Mouse (Mus musculus): ENCODE measurements around the gene Emx1.

GRCm38 (mm10) chr6:85232045-85232444, 44.8 kb downstream of the Emx1 start:
- TF ChIP-seq POLR2A (IDR thresholded peaks at IDR 0.05; ENCODE audit: borderline replicate concordance, extremely low read depth, low read depth, low read length), result no peak
- no peak for TF ChIP-seq CTCF (IDR thresholded peaks at IDR 0.05; ENCODE audit: insufficient read depth, low read length)
